Mouse (Mus musculus): Measurements from ENCODE around the gene Pcsk2.

GRCm38 (mm10) chr2:143839458-143839857 lies 293.5 kb downstream of the Pcsk2 start:
- TF ChIP-seq EP300 (IDR thresholded peaks at IDR 0.05; ENCODE audit: low read depth), result no peak
- no peak for TF ChIP-seq CTCF (IDR thresholded peaks at IDR 0.05; ENCODE audit: low read depth)
